Mouse (Mus musculus) cerebellum, adult 2 months (tissue): ENCODE measurements at regions not wholly inside any gene's neighbourhood (a gene's known extent, or its start where the extent isn't known, plus 50 kb on each side); places are given as distances from the start of the nearest gene placed in this dataset.

Experiments
- DNase-seq, 2 experiments: peaks; one replicate each; pipeline ENCODE4 v3.0.0; 2021
- H3K27ac ChIP-seq: fragments of 200-500 bp; 2 replicates; pipeline ENCODE4 v1.5.1; 2012; ENCODE audit warnings: low read length, control low read depth, inconsistent platforms; ENCODE audit not compliant: insufficient read depth
- H3K27me3 ChIP-seq: fragments of 200-500 bp; 2 replicates; pipeline ENCODE4 v1.6.1; 2012; ENCODE audit warnings: inconsistent platforms, mild to moderate bottlenecking, low read length, moderate library complexity; ENCODE audit not compliant: control insufficient read depth, insufficient read depth
- H3K4me1 ChIP-seq: fragments of 200-500 bp; 2 replicates; pipeline ENCODE4 v1.6.1; 2011; ENCODE audit warnings: low read length; ENCODE audit not compliant: control insufficient read depth, insufficient read depth
- H3K4me3 ChIP-seq: fragments of 200-500 bp; replicated peaks from 2 replicates; pipeline ENCODE3; 2011; ENCODE audit warnings: mild to moderate bottlenecking, low read depth, low read length, control low read depth; ENCODE audit not compliant: insufficient read depth
- CTCF ChIP-seq: fragments of 200-500 bp; IDR thresholded peaks from 2 replicates; pipeline ENCODE4 v1.5.1; 2011; ENCODE audit warnings: low read depth, mild to moderate bottlenecking, control low read depth, low read length, moderate library complexity, borderline replicate concordance; ENCODE audit not compliant: insufficient read depth
- POLR2A ChIP-seq: fragments of 200-500 bp; IDR thresholded peaks from 2 replicates; pipeline ENCODE4 v1.6.1; 2011; ENCODE audit warnings: low read length, control low read depth, borderline replicate concordance; ENCODE audit not compliant: insufficient read depth
- WGBS: fragments of 180-500 bp; shearing (Covaris S2); methylation state at CpG from one replicate; pipeline ENCODE4 v1.1.7; 2018; 5-methylcytosine and 5-hydroxymethylcytosine counted together

GRCm38 (mm10) chr16:30756678-30757077 is 157.2 kb downstream of the Fam43a start:
- Histone ChIP-seq H3K4me1 (no peaks in the 10 kb centered on the region; the same call in none of the 2 replicates), H3K4me3 (no peak overlapping the region), H3K27ac (no peak overlapping the region), H3K27me3 (no peaks in the 10 kb centered on the region)
- TF ChIP-seq POLR2A (no peak), CTCF (no peak)
- no peak for DNase-seq
- 65% methylated on average over 5 of the region's 5 CpGs for WGBS

- Histone ChIP-seq H3K27me3 (no peaks in the 10 kb centered on the region), H3K4me3 (no peak overlapping the region), H3K4me1 (no peaks in the 10 kb centered on the region; the same call in none of the 2 replicates), H3K27ac (no peak overlapping the region)
- 35% methylated on average over 3 of the region's 3 CpGs for WGBS
- TF ChIP-seq POLR2A = no peak
- no peak for TF ChIP-seq CTCF
- no peak for DNase-seq
Measured at GRCm38 (mm10) chr16:30757556-30757955, 158.0 kb downstream of the Fam43a start.

- no peak for DNase-seq
- Histone ChIP-seq H3K4me3 (no peak overlapping the region), H3K27ac (no peak overlapping the region), H3K4me1 (no peaks in the 10 kb centered on the region; the same call in none of the 2 replicates), H3K27me3 (no peaks in the 10 kb centered on the region)
- WGBS = 78% methylated on average over 6 of the region's 6 CpGs
- no peak for TF ChIP-seq POLR2A
- TF ChIP-seq CTCF = no peak
Measured at GRCm38 (mm10) chr16:30758041-30758440, 158.5 kb downstream of the Fam43a start.

GRCm38 (mm10) chr16:30759503-30759902 is 160.0 kb downstream of the Fam43a start:
- no peak for DNase-seq
- Histone ChIP-seq H3K27me3 (no peaks in the 10 kb centered on the region), H3K27ac (no peak overlapping the region), H3K4me3 (no peak overlapping the region), H3K4me1 (no peaks in the 10 kb centered on the region; the same call in none of the 2 replicates)
- WGBS = 88% methylated on average over 8 of the region's 8 CpGs
- no peak for TF ChIP-seq CTCF

GRCm38 (mm10) chr16:30761201-30761710 is 161.7 kb downstream of the Fam43a start:
- WGBS = 34% methylated on average over 8 of the region's 8 CpGs
- Histone ChIP-seq H3K4me3 (no peak overlapping the region), H3K27ac (no peak overlapping the region), H3K27me3 (no peaks in the 10 kb centered on the region), H3K4me1 (no peaks in the 10 kb centered on the region; the same call in none of the 2 replicates)
- DNase-seq = no peak
- TF ChIP-seq POLR2A (no peak), CTCF (no peak)

GRCm38 (mm10) chr16:30762898-30763595 is 163.5 kb downstream of the Fam43a start:
- TF ChIP-seq POLR2A = no peak
- Histone ChIP-seq H3K4me3 (no peak overlapping the region), H3K27me3 (no peaks in the 10 kb centered on the region), H3K4me1 (no peaks in the 10 kb centered on the region), H3K27ac (no peak overlapping the region)
- WGBS = 87% methylated on average over 14 of the region's 14 CpGs
- DNase-seq = no peak

GRCm38 (mm10) chr16:30765591-30765990 is 166.1 kb downstream of the Fam43a start:
- Histone ChIP-seq H3K4me1 (no peaks in the 10 kb centered on the region), H3K27ac (no peak overlapping the region), H3K4me3 (no peak overlapping the region), H3K27me3 (no peaks in the 10 kb centered on the region)
- TF ChIP-seq CTCF (no peak), POLR2A (no peak)
- 30% methylated on average over 4 of the region's 4 CpGs for WGBS
- DNase-seq = no peak

- no peak for DNase-seq
- no peaks in the 10 kb centered on the region for H3K27me3 ChIP-seq
- TF ChIP-seq POLR2A (no peak), CTCF (no peak)
- no peak overlapping the region for H3K27ac ChIP-seq
- H3K4me1 ChIP-seq = no peaks in the 10 kb centered on the region
- 35% methylated on average over 5 of the region's 5 CpGs for WGBS
- H3K4me3 ChIP-seq = no peak overlapping the region
Measured at GRCm38 (mm10) chr16:30769007-30769442, 169.5 kb downstream of the Fam43a start.
